In genomic region chr11:5421506-5422251, GRCm38 (mm10) we compare ENCODE assay signal across 8 mouse cellular contexts. TPM values are rescaled to one million over a fixed set of nuclear protein-coding genes. Genes with fewer than 3 reads are reported as not detected.
DNase-seq lines count a peak whose midpoint lies in the region; ATAC-seq lines count a peak whose summit lies in the region.
"Had no signal": no experiment of that assay in that cellular context is flagged by ENCODE, and none has a peak within 500 bp of the region (broad histone marks: within the 10 kb centered on the region; RNA-seq: fewer than 3 reads in every experiment).

No protein-coding gene starts in this region.

- H3K9me3 ChIP-seq in heart, embryonic 12.5 days (replicated peaks) = no peaks in the 10 kb centered on the region
- H3K9me3 ChIP-seq: limb, embryonic 15.5 days had no signal

- no peaks in the 10 kb centered on the region for H3K27me3 ChIP-seq in heart, embryonic 12.5 days (replicated peaks)
- H3K27me3 ChIP-seq: limb, embryonic 15.5 days had no signal

- H3K27ac ChIP-seq in heart, embryonic 12.5 days (ENCODE audit: poor library complexity, severe bottlenecking) = peak overlapping the region; percentile 69
- H3K27ac ChIP-seq: limb, embryonic 15.5 days had no signal

- WGBS in heart, embryonic 12.5 days = 18% methylated on average over 4 of the region's 4 CpGs

- H3K36me3 ChIP-seq in heart, embryonic 12.5 days = no peaks in the 10 kb centered on the region
- H3K36me3 ChIP-seq: limb, embryonic 15.5 days had no signal

- peaks cover 48% of the 10 kb centered on the region for H3K4me1 ChIP-seq in heart, embryonic 12.5 days (replicated peaks)

- H3K9ac ChIP-seq in heart, embryonic 12.5 days = no peak overlapping the region
- H3K9ac ChIP-seq: limb, embryonic 15.5 days had no signal

- no peak overlapping the region for H3K4me3 ChIP-seq in heart, embryonic 12.5 days
- H3K4me3 ChIP-seq: limb, embryonic 15.5 days had no signal

- peak; percentile 57 for DNase-seq in kidney, adult 18-20 months
- no peak for DNase-seq in kidney, postnatal 4 days
- DNase-seq in cerebellum, adult 11 months = peak; percentile 53
- DNase-seq in layer of hippocampus, postnatal 36 days = peak; percentile 30 to 34
- DNase-seq in telencephalon, adult 2 months (ENCODE audit: low read depth, low spot score) = peak; percentile 75

- no peak overlapping the region for H3K4me2 ChIP-seq in heart, embryonic 12.5 days
- H3K4me2 ChIP-seq: limb, embryonic 15.5 days had no signal

- ATAC-seq in heart, embryonic 12.5 days (ENCODE audit: insufficient number of reproducible peaks, low FRiP score) = no peak
- no peak for ATAC-seq in activated CD4-positive, CD25-positive, alpha-beta regulatory T cell, adult 4 months

RNA-seq across cellular contexts. Expression of gene Znrf3, which starts 23.0 kb away (rescaled TPM):
- polyA plus RNA-seq in heart, embryonic 12.5 days (2016; fragmentation: Nextera tagmentation; extraction: Ambion mirVana) = 7.3 and 7.6 TPM in 2 replicates
- 10 to 100 TPM; 19.1 to 20.7 TPM for total RNA-seq in layer of hippocampus, postnatal 36 days (2021)
- 10 to 100 TPM; 12.0 to 18.3 TPM for polyA plus RNA-seq in activated CD4-positive, CD25-positive, alpha-beta regulatory T cell, adult 4 months (2017; shearing (Covaris generic))

Comparison
In these comparisons a context has a peak if more than half of its experiments do, and no peak if none do; other contexts are left out.
1. DNase-seq: peak in kidney, adult 18-20 months (single experiment), cerebellum, adult 11 months (single experiment), layer of hippocampus, postnatal 36 days (2 of 2) and telencephalon, adult 2 months (single experiment); none in kidney, postnatal 4 days (0 of 2).